Mouse (Mus musculus) fibroblast of lung, adult 2 months (primary cell): ENCODE results near the gene Gm49486.

ENCODE experiments used
- DNase-seq: peaks from one replicate; pipeline ENCODE4 v3.0.0-alpha.2; 2011; ENCODE audit warnings: low read depth

Gene Gm49486

GRCm38 (mm10) chr15:79229058-79229821 lies at the start of gene Gm49486, which contains the start of gene Pick1:
Gene Gm49486 (plus strand): TSS chr15:79229391.
Gene Pick1 (plus strand): TSS chr15:79229173.
- DNase-seq: peak; percentile 60

GRCm38 (mm10) chr15:79185213-79185612 lies 44.0 kb upstream of the Gm49486 start:
- DNase-seq: no peak

GRCm38 (mm10) chr15:79187819-79188218 lies 41.4 kb upstream of the Gm49486 start:
- DNase-seq: no peak

GRCm38 (mm10) chr15:79191426-79191825 lies 37.8 kb upstream of the Gm49486 start:
- no peak for DNase-seq

- DNase-seq: no peak
Observed at GRCm38 (mm10) chr15:79192450-79192849, 36.7 kb upstream of the Gm49486 start.

GRCm38 (mm10) chr15:79192885-79193845 lies 36.0 kb upstream of the Gm49486 start:
- DNase-seq: peak; percentile 17

- no peak for DNase-seq
Observed at GRCm38 (mm10) chr15:79194048-79194447, 35.1 kb upstream of the Gm49486 start.

GRCm38 (mm10) chr15:79194946-79195345 lies 34.2 kb upstream of the Gm49486 start:
- no peak for DNase-seq

- DNase-seq: no peak
Observed at GRCm38 (mm10) chr15:79195492-79195891, 33.7 kb upstream of the Gm49486 start.

- DNase-seq: no peak
Observed at GRCm38 (mm10) chr15:79199390-79199976, 29.7 kb upstream of the Gm49486 start.

- no peak for DNase-seq
Observed at GRCm38 (mm10) chr15:79201491-79202150, 27.6 kb upstream of the Gm49486 start.

GRCm38 (mm10) chr15:79202575-79202974 lies 26.6 kb upstream of the Gm49486 start:
- DNase-seq: no peak

GRCm38 (mm10) chr15:79208211-79208610 lies 21.0 kb upstream of the Gm49486 start:
- no peak for DNase-seq

- DNase-seq: no peak
Observed at GRCm38 (mm10) chr15:79208758-79209439, 20.3 kb upstream of the Gm49486 start.

- no peak for DNase-seq
Observed at GRCm38 (mm10) chr15:79210357-79210756, 18.8 kb upstream of the Gm49486 start.

- no peak for DNase-seq
Observed at GRCm38 (mm10) chr15:79212750-79213446, 16.3 kb upstream of the Gm49486 start.

GRCm38 (mm10) chr15:79213591-79213990 lies 15.6 kb upstream of the Gm49486 start:
- DNase-seq: no peak

- no peak for DNase-seq
Observed at GRCm38 (mm10) chr15:79216191-79216590, 13.0 kb upstream of the Gm49486 start.

- DNase-seq: no peak
Observed at GRCm38 (mm10) chr15:79219572-79219971, 9.6 kb upstream of the Gm49486 start.

- no peak for DNase-seq
Observed at GRCm38 (mm10) chr15:79223641-79224040, 5.5 kb upstream of the Gm49486 start.

GRCm38 (mm10) chr15:79224685-79225084 lies 4.5 kb upstream of the Gm49486 start:
- DNase-seq: peak; percentile 41
